Mouse (Mus musculus) cerebellum, adult (tissue): ENCODE data around the gene Ethe1.
"Not testable (repeated sequence)": the region's sequence is repeated elsewhere in the genome, so short reads cannot be mapped to it uniquely, and the experiment has no call there.

Experiments used
- ATAC-seq: cut with Nextera tagmentation; 2 replicates; pipeline ENCODE4 v1.9.2; 2017; ENCODE audit warnings: mild to moderate bottlenecking, moderate library complexity, mixed read lengths; ENCODE audit not compliant: insufficient number of reproducible peaks, low FRiP score, low TSS enrichment

The Ethe1 gene

DNA sequence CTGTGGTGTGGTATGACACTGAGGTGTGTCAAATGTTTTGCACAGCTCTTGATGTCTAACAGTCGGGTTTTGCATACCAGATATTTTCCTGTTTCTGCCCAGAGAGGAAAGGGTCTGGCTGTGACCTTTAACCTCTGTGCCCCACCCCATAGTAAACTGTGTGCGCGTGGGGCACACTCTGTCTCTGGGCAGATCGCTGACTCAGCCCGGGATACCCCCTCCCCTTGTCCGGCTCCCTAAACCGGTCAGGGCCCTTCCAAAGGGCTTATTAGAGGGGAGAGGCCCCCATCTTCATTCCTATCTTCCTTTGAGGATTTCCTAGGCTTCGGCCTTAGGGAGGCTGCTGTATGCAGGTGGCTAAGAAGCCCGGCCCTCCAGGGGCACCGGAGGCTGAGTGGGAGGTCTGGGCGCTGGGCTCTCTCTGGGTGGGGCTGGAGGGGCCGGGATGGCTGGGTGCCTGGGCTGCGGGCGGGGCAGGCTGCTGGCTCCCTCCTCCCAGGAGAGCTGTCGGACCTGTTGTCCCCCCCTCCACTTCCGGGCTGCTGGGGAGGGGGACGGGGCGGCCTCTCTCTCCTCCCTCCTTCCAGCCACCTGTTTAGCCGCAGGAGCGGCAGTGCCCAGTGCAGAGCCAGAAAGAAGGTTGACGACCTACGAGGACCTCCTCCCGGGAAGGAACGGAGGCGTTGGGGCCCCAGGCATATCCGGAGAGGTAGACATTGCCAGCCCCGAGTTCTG lies 23.0 kb downstream of the Ethe1 start, which contains the start of gene Phldb3:
Gene Phldb3, plus strand, starts transcription at position 620 of the 735 bp plus-strand sequence.
- ATAC-seq = no peak

DNA sequence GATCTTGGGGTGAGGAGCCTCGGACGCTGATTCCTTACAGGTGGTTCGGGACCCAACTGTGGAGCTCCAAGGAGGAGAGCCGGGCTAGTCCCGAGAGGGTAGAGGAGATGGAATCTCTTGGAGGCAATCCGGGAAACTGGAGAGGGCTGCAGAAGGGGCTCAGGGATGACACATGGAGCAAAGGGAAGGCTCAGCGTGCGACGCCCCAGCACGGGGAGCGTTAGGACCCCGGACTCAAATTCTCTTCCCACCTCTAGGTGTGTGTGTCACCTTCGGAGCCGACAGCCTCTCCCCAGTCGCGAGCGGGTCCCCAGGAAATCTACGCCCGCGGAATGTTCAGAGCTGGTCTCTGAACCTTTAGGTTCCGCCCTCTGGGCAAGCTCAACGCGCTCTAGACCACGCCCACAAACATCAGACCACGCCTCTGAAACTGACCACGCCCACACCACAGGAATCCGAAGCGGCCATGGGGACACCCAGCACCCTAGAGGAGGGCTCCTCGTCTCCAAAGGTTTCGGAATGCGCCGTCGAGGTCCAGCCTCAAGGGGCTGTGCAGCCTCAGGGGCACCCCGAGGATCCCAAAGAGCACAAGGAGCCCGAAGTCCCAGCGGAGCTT lies 23.6 kb downstream of the Ethe1 start:
- no peak for ATAC-seq

DNA sequence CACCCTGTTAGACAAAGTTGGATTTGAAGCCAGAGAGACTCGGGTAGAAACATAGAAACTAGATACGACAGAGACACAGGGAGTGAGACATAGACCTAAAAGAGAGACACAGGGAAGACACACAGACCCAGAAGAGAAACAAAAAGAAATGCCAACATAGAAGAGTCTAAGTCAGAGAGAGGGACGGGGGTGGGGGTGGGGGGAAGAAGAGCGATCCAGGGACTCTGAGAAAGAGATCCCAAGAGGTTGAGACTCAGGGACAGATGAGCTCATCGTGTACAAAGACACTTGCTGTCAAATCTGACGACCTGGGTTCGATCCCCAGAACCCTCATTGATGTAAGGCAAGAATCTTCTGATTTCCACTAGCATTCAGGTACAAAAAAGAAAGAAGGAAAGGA lies 24.4 kb downstream of the Ethe1 start:
- no peak for ATAC-seq

DNA sequence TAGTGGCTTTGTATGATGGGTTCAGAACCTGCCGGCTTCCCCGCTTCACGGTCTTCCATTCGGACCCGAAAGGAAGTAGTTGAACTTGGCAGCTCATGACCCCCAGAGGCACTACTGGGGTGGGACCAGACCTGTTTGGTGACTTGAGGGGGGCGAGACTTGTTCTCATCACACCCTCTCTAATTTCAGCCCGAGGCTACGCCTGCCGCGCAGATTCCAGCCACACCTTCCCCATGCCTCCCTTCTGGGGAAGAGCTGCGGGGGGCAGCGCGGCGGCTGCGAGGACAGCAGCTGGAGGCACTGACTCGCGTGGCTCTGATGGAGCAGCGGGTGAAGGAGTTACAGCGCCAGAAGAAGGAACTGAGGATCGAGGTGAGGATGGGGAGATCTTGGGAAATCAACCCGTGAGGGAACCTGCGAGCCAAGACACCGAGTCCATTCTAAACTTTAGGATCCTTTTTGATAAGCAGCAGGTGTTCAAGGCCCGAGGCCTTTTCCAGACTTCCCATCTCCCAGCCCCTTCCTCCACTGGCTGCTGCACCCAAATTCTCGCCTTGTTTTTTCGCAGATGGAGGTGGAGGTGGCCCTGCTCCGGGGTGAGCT lies 25.1 kb downstream of the Ethe1 start:
- no peak for ATAC-seq

DNA sequence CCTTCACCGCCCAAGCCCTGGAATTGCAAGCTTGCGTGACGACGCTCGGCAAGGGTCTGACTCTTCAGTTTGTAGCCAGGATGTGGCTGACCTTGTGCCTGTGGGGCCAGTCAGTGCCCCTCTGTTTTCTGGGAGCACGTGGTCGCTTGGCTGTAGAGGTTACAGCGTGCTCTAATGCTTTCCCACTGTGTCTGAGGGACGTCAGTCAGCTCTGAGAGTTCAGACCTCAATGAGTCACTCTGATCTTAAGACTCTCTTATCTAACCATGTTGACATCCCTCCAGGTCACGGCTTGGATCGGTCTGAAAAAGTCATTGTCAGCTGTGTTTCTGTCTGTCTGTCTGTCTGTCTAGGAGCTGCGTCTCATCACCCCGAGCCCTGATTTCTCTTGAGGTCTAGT lies 27.5 kb downstream of the Ethe1 start:
- ATAC-seq = no peak

DNA sequence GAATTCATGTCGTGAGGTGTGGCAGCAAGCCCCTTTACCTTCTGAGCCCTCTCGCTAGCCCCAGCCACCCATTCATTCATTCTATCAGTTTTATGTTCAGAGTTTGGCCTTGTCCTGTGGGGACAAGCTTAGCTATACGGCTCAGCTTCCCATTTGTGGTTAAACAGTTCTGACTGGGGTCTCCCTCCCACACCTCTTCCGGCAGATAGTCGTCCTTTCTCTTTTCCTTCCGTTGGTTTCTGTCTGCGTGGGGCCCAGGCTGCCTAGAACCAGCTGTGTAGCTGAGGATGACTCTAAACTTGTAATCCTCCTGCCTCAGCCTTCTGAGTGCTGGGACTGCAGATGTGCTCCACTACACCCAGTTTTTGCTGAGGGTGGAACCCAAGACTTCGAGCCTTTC lies 30.4 kb downstream of the Ethe1 start:
- no peak for ATAC-seq

DNA sequence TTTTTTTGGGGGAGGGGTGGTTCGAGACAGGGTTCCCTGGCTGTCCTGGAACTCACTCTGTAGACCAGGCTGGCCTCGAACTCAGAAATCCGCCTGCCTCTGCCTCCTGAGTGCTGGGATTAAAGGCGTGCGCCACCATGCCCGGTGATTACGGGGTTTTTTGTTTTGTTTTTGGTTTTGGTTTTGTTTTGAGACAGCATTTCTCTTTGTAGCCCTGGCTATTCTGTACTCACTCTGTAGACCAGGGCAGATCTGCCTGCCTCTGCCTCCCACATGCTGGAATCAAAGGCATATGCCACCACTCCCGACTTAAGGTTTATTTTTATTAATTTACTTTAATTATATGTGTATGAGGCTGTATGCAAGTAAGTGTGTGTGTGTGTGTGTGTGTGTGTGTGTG lies 31.0 kb downstream of the Ethe1 start:
- not testable (repeated sequence) for ATAC-seq

DNA sequence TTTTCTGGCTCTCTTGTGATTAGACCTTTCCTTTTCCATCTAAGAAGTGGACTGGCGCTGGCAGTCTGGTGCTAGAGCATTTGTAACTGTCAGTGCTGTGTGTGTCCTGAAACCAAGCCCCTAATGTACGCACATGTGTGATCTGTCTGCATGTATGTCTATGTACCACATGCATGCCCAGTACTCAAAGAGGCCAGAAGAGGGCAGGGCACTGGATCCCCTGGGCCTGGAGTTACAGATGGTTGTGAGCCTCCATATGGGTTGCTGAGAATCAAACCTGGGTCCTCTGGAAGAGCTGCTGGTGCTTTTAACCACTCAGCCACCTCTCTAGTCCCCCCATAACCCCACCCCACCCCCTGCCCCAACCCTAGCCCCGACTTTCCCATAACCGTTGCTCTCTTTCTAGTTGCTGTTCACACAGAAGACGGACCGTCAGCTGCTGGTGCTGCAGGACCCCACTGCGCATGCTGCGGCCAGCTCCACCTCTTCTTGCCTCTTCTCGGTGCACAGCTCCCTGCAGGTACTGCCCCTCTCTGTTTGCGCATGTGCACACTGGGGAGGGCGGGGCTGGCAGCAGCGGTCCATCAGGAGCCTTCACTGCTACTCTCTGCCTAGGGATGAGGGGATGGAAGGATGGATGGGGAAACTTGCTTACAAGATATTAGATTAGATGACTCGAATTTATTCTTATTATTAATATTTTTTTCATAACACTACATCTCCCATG lies 32.5 kb downstream of the Ethe1 start:
- ATAC-seq = no peak

DNA sequence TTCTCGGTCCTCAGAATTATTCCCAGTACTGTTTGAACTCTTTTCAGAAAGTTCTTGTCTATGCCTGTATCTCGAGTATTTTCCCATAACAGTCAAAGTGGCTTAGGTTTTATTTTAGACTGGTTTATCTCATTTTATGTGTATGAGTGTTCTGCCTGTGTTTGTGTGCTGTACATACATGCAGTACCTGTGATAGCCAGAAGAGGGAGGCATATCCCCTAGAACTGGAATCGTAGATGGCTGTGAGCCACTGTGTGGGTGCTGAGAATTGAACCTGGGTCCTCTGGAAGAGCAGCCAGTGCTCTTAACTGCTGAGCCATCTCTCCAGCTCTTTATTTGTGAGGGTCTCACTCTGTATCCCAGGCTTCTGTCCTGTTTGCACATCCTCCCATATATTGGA lies 33.9 kb downstream of the Ethe1 start:
- ATAC-seq = no peak

DNA sequence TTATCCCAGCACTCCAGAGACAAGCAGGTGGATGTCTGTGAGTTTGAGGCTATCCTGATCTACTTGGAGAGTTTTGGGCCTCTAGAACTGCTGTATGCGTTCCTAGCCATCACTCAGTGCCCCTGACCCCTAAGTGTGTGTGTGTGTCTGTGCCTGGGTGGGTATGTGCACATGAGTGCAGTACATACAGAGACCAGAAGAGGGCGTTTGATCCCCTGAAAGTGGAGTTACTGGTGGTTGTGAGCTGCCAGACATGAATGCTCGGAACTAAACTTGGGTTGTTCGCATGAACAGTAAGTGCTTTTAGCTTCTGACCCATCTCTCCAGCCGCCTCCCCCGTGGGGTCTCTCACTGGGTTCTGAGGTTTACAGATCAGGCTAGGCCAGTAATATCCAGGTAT lies 35.6 kb downstream of the Ethe1 start:
- ATAC-seq = no peak

DNA sequence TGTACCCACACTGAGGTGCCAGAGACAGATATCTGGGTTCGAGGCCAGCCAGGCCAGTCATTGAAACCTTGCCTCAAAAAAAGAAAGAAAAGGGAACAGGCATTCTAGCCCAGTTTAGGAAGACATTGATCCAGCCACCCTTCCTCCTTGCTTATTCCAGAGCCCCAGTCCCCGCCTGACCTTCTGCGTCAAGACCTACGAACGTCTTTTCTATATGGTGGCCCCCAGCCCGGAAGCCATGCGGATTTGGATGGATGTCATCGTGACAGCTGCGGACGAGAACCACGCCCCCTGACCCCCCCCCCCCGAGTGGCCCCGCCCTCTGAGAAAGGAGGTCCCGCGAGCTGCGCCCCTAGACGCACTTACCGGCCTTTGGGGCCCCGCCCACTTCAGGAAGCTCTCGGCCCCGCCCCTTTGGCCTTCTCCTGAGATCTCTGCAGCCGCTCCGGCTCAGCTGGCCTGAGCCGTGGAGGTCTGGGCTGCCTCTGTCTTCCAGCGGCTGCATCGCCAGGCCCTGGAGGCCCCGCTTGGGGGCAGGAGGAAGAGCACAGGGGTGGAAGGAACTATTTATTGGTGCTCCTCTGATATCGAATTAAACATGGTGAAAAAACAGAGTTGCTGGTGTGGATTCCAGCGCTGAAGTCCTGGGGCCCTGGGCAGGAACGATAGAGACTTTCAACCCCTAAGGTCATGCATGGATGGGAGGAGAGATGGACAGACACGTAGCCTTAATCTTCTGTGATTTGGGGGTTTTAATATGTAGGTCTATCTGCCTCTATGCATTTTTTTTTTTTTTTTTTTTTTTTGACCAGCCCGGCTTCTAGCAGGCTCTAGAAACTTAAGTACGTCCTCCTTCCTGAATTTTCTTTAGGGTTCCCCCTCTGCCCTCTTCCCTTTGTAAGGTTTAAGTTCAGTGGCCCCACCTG lies 41.6 kb downstream of the Ethe1 start:
- ATAC-seq = no peak

DNA sequence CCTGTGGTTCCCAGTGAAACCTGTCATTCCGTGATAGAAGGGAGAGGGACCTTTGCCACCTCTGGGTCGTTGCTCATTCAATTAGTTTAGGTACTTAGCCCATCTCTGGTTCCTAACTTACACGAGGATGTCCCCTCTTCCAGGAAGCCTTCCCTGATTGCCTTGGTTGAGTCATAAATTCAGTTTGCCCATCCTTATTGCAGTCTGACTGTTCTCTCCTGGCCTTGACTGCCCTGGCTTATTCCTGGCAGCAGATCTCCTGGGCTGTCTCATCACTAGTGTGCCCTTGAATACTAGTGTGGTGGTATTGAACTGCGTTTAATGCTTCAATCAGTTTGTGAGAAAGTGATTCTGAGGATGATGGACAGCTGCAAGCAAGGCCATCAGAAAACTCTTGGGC lies 42.3 kb downstream of the Ethe1 start:
- no peak for ATAC-seq

DNA sequence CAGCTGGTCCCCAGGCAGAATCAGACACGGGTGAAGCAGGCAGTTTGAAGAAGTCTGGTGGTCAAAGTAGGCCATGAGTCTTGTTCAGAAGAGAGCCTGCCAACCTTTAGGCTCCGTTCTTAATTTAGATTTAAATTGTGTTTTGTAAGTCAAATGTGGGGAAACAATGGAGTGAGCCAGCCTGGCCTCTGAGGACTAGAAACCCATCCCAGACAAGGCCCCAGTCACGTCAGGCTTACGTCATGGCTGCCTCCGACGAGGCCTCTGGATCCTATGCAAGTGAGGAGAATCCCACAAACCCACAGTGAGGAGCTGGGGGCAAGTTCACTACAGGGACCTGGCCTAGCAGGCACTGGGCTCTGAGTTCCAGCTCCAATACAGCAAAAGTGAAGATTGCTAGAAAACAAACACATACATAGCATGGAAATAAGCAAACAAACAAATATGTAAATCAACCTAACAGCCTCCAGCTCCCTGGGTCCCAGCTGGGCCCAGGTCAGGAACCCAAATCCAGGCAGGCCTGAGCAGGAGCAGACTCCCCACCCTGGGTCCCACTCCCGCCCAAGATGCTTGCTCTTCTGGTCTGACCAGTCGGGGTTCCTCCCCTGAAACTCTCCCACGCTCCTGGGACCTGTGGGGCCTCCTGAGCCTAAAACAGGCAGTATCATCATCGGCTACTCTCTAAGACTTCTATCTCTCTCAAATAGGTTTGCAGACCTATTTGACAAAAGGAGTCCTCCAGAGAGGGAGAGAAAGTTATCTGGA lies 43.0 kb downstream of the Ethe1 start:
- no peak for ATAC-seq

DNA sequence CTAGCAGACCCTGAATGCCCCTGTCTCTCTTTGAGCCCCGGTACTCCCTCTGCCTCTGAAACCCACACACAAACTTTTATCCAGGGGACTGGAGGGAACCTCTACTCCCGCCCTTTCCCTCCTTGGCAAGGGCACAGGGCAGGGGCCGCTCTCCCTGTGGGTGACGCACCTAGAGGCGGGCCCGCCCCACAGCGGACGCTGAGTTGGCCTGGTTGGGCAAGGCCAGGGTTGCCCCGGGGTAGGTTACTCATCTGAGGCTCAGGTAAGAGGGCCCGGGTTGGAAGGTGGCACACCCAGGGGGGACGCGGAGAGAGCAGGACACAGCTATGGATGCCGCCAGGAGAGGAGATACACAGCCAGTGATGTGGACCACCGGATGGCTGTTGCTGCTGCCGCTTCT lies 48.9 kb downstream of the Ethe1 start, which contains the start of gene Lypd3:
Gene Lypd3, plus strand, starts transcription at position 287 of the 400 bp plus-strand sequence.
- ATAC-seq = no peak

DNA sequence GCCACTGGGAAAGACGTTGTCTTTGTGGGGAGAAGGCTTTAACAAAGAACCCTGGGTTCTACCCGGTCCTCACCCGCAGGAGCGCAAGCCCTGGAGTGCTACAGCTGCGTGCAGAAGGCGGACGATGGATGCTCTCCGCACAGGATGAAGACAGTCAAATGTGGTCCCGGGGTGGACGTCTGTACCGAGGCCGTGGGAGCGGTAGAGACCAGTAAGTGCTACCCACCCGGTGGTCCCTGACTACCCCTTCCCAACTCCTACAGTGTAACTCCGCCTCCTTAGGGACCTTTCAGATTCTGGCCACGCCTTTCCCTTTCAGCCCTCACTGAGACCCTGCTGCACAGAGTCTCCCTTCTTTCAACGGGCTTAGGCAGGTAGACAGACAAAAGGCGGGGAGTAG lies 49.7 kb downstream of the Ethe1 start:
- ATAC-seq = no peak

DNA sequence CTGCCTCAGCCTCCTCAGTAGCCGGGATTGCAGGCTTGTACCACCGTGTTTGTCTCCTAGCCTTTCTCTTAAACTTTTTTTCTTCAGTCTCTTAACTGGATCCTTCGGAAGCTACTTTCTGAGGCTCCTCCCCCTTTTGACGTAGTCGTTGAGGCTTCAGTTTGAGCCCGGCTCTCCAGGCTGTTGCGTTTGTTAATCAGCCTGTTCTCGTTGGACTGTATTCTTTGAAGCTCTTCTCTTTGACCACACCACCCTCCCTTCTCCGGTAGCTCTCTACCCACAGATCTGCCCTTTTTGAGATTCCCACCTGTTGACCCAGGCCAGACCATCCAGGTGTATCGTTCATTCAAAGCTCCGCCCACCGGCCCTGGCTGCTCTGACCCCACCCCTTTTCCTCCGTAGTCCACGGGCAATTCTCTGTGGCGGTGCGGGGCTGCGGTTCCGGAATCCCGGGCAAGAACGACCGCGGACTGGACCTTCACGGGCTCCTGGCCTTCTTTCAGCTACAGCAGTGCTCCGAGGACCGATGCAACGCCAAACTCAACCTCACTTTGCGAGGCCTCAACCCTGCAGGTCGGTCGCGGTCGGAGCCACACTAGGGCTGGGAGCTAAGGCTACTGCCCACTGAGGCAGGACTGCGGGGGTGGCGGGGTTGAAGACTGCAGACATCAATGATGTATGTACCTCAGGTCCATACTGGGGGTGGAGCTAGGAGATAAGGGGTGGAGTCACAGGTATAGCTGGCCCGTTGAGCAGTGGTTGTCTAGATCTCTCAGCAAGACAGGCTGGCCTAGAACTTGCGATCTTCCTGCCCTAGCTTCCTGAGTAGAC lies 50.9 kb downstream of the Ethe1 start:
- ATAC-seq = no peak

DNA sequence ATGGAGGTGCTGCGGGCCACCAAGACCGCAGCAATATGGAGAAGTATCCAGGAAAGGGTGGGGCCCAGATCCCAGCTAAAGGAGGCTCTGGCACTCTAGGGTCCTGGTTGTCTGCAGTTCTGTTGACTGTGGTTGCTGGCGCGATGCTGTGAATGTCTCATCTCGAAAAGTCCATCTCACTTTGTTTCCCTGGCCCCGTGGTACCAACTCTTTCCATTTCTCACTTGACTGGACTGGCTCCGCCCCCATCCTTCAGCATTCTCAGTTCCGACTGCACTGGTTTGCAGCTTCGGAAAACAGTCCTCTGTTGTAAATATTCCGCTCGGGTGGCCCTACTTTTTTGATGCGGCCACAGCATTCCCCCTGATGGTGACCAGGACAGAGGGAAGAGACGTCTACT lies 53.1 kb downstream of the Ethe1 start:
- no peak for ATAC-seq

DNA sequence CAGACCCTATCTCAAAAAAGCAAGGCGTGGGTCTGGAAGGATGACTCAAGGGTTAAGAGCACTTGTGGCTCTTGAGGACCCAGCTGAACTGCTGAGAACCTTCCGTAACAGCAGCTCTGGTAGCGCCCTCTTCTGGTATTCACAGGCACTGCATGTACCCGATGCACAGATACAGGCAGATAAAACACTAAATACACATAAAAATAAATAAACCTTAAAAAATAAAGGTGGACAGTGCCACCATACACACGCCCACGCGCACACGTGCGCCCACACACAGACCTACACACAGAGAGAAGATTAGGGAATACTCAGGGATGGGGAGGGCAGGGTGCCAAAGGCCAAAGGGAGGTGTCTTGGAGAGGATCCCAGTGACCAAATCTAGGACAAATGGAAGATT lies 55.1 kb downstream of the Ethe1 start:
- no peak for ATAC-seq
